Mouse (Mus musculus): ENCODE measurements around the gene Cd44. TPM values are rescaled to one million over a fixed set of nuclear protein-coding genes. Genes with fewer than 3 reads are reported as not detected.

Gene Cd44
- polyA plus RNA-seq, 1 experiment from 2014 or later, result 215 TPM

DNA sequence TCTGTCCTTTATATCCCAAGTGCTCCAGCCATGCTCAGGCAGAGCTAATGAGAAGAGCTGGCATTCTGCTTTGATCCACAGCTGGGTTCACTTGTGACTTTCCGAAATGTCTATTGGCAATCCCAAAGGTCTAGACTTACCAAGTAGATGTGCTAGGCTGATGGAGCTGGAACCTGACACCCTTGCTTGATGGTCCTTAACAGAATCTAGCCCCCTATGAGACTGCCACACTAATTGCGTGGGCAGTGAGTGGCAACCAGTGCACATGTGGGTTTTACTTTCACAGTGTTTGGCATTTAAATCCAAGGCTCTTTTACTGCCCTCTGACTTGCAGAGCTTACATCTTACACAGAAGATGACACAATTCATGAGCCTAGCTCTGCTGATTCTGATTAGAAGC, 29.0 kb downstream of the Cd44 start:
- no peaks in the 10 kb centered on the region; the same call in 1 of the 2 replicates for H3K36me3 ChIP-seq (ENCODE audit: inconsistent target)
- peaks cover 95% of the 10 kb centered on the region for H3K79me2 ChIP-seq (ENCODE audit: inconsistent target)
- 91% methylated on average over 2 of the region's 2 CpGs for WGBS (ENCODE audit: missing documents)
- H3K4me3 ChIP-seq (ENCODE audit: inconsistent target), result no peak overlapping the region
- no peak overlapping the region for H3K27ac ChIP-seq

DNA sequence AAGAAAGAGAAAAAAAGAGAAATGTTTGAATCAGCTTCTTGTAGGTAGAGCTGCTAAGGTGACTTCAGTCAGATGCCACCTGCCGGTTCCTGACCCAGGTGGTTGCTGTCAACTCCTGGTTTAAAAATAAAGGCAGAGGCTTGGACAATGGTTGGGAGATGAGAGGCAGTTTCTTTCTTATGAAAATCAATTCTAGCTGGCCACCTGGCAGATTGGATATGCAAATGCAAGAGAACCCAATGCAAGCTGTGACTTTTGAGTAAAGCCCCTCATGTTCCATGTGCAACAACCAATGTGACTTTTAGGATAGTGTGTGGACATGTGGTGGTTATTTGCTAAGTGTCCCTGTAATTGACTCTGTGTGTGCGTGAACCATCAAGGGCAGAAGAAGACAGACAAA, 33.0 kb downstream of the Cd44 start:
- Histone ChIP-seq H3K27ac (peak overlapping the region; percentile 27), H3K79me2 (ENCODE audit: inconsistent target) (peaks cover 95% of the 10 kb centered on the region), H3K36me3 (ENCODE audit: inconsistent target) (no peaks in the 10 kb centered on the region; the same call in 1 of the 2 replicates), H3K4me3 (ENCODE audit: inconsistent target) (no peak overlapping the region)
- WGBS (ENCODE audit: missing documents), result 100% methylated on average over 1 of the region's 2 CpGs

DNA sequence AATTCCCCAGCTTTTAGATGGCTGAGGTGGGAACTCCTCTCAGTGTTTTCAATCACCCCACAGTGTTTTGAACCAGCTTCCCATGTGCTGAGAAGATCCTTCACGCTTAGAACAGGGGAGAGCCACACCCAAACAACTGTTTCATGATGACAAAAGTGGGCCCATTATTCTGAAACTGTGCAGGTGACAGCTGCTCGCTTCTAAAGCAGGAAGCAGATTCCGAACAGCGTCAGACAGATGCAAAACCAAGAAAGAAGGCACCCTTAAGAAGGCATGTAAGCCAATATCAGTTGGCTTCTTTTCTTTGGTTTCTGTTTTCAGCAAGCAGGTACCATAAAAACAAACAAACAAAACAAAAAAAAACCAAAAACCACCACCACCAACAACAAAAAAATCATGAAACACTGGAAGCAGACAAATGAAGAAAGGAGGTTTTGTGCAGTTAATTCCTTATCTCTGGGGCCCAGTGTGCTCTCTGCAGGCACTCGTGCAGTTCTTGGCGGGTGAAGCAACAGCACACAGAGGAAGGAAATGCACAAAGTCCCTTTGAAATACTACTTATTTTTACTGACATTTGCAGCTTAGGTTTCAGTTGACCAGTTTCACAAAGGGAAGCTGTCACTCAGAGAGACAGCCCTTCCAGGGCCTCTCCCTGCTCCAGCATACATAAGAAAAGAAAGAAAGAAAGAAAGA, 33.9 kb downstream of the Cd44 start:
- Histone ChIP-seq H3K27ac (peak overlapping the region; percentile 79), H3K4me3 (ENCODE audit: inconsistent target) (no peak overlapping the region), H3K36me3 (ENCODE audit: inconsistent target) (no peaks in the 10 kb centered on the region), H3K79me2 (ENCODE audit: inconsistent target) (peaks cover 94% of the 10 kb centered on the region)
- WGBS (ENCODE audit: missing documents), result 3% methylated on average over 6 of the region's 6 CpGs

GRCm38 (mm10) chr2:102866594-102866993, 34.9 kb downstream of the Cd44 start:
- Histone ChIP-seq H3K27ac (peak overlapping the region; percentile 79), H3K36me3 (ENCODE audit: inconsistent target) (0 out of 2 replicates have a peak, but pooled peaks cover under 1% of the 10 kb centered on the region), H3K4me3 (ENCODE audit: inconsistent target) (no peak overlapping the region), H3K79me2 (ENCODE audit: inconsistent target) (peaks cover 94% of the 10 kb centered on the region)
- 0% methylated on average over 1 of the region's 1 CpGs for WGBS (ENCODE audit: missing documents)

DNA sequence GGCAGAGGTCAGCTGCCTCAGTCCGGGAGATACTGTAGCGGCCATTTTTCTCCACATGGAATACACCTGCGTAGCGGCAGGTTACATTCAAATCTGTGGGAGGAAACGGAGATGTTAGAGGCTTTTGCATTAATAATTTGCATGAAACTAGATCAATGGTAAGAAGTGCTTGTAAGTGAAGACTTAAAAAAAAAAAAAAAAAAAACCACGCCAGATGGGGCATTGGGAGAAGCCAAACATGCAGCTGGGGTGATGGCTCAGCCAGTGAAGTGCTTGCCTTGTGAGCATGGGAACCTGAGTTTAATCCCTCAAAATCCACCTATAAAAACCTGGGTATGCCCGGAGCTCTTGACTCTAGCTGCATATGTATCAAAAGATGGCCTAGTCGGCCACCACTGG, 36.1 kb downstream of the Cd44 start:
- 93% methylated on average over 8 of the region's 8 CpGs for WGBS (ENCODE audit: missing documents)
- Histone ChIP-seq H3K27ac (no peak overlapping the region), H3K36me3 (ENCODE audit: inconsistent target) (peaks cover 11% of the 10 kb centered on the region; the same call in 1 of the 2 replicates), H3K79me2 (ENCODE audit: inconsistent target) (peaks cover 94% of the 10 kb centered on the region), H3K4me3 (ENCODE audit: inconsistent target) (no peak overlapping the region)

- H3K79me2 ChIP-seq (ENCODE audit: inconsistent target), result peaks cover 94% of the 10 kb centered on the region
- H3K36me3 ChIP-seq (ENCODE audit: inconsistent target), result peaks cover 16% of the 10 kb centered on the region; the same call in 1 of the 2 replicates
- 96% methylated on average over 6 of the region's 6 CpGs for WGBS (ENCODE audit: missing documents)
- no peak overlapping the region for H3K4me3 ChIP-seq (ENCODE audit: inconsistent target)
- H3K27ac ChIP-seq, result no peak overlapping the region
Observed at GRCm38 (mm10) chr2:102864695-102865353, 36.6 kb downstream of the Cd44 start.

DNA sequence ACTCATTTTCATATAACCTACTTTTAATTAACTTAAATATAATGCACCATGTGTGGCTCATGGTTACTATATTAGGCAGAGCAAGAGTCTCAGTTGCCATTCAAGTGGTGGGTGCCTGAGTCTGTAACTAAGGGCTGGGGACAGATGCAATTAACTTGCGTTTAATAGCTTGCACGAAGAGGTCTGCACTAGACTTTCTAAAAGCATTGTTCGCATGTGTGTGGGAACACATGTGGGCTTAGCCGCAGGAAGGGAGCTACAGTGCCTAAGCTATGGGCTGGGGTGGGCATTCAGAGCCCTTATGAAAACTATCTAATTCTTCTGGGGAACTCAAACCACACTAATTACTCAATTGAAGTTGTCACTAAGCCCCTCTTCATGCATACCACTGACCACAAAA, 37.4 kb downstream of the Cd44 start:
- Histone ChIP-seq H3K36me3 (ENCODE audit: inconsistent target) (peaks cover 23% of the 10 kb centered on the region; the same call in 1 of the 2 replicates), H3K27ac (no peak overlapping the region), H3K79me2 (ENCODE audit: inconsistent target) (peaks cover 94% of the 10 kb centered on the region), H3K4me3 (ENCODE audit: inconsistent target) (no peak overlapping the region)
- WGBS (ENCODE audit: missing documents), result 85% methylated on average over 4 of the region's 4 CpGs

GRCm38 (mm10) chr2:102863583-102863982, 37.9 kb downstream of the Cd44 start:
- peaks cover 94% of the 10 kb centered on the region for H3K79me2 ChIP-seq (ENCODE audit: inconsistent target)
- 19% methylated on average over 1 of the region's 2 CpGs for WGBS (ENCODE audit: missing documents)
- no peak overlapping the region for H3K4me3 ChIP-seq (ENCODE audit: inconsistent target)
- no peak overlapping the region for H3K27ac ChIP-seq
- peaks cover 27% of the 10 kb centered on the region; the same call in 1 of the 2 replicates for H3K36me3 ChIP-seq (ENCODE audit: inconsistent target)

GRCm38 (mm10) chr2:102862706-102863105, 38.8 kb downstream of the Cd44 start:
- Histone ChIP-seq H3K36me3 (ENCODE audit: inconsistent target) (peaks cover 32% of the 10 kb centered on the region; the same call in 1 of the 2 replicates), H3K4me3 (ENCODE audit: inconsistent target) (no peak overlapping the region), H3K79me2 (ENCODE audit: inconsistent target) (peaks cover 97% of the 10 kb centered on the region), H3K27ac (no peak overlapping the region)
- WGBS (ENCODE audit: missing documents), result 51% methylated on average over 7 of the region's 7 CpGs

DNA sequence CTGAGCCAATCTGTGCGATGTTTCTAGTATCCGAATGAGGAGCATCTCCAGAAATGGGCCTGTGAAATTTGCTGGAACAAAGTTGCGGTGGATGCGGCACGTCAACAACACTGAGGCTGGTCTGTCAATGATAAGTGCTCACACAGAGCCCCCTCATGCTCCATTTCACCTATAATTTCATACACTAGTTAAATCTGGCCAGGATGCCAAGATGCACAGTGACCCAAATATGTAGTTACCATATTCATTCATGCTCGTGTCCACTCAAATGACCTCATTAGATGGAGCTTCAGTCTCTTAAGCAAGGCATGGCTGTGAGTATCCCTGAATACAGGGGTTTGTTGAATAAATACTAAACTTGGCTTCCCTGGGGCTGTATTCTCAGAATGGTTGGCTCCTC, 43.2 kb downstream of the Cd44 start:
- Histone ChIP-seq H3K79me2 (ENCODE audit: inconsistent target) (peaks cover 87% of the 10 kb centered on the region), H3K27ac (no peak overlapping the region), H3K36me3 (ENCODE audit: inconsistent target) (peaks cover 52% of the 10 kb centered on the region), H3K4me3 (ENCODE audit: inconsistent target) (no peak overlapping the region)
- 98% methylated on average over 6 of the region's 6 CpGs for WGBS (ENCODE audit: missing documents)

GRCm38 (mm10) chr2:102853297-102853696, 48.2 kb downstream of the Cd44 start:
- peaks cover 82% of the 10 kb centered on the region; the same call in 1 of the 2 replicates for H3K79me2 ChIP-seq (ENCODE audit: inconsistent target)
- WGBS (ENCODE audit: missing documents), result 93% methylated on average over 3 of the region's 3 CpGs
- H3K27ac ChIP-seq, result no peak overlapping the region
- H3K4me3 ChIP-seq (ENCODE audit: inconsistent target), result no peak overlapping the region
- peaks cover 53% of the 10 kb centered on the region for H3K36me3 ChIP-seq (ENCODE audit: inconsistent target)

DNA sequence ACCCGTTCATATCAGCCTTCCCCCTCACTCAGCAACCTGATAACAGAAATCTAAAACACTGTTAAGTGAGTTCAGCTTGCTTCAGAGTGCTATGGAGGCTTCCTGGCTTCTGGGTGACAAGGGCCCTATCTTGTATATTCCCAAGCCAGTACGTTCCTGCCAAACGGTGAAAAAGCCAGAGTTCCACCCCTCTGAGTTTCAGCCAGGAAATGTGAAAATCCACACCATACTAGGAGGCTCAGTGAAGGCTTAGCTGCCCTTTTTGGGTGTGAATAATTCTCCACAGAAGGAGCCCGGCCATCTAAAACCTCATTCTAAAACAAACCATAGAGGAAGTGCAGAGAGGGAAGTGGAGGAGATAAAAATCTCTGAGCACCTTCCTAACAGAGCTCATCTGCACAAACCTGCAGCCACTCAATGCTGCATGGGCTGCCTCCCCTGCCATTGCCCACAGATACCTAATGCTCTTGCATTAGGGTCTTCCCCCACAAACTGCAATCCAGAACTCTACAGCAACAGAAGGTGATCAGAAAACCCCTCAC, 49.5 kb downstream of the Cd44 start:
- Histone ChIP-seq H3K4me3 (ENCODE audit: inconsistent target) (no peak overlapping the region), H3K27ac (no peak overlapping the region), H3K79me2 (ENCODE audit: inconsistent target) (peaks cover 82% of the 10 kb centered on the region; the same call in 1 of the 2 replicates), H3K36me3 (ENCODE audit: inconsistent target) (peaks cover 51% of the 10 kb centered on the region)
- WGBS (ENCODE audit: missing documents), result 22% methylated on average over 4 of the region's 4 CpGs

DNA sequence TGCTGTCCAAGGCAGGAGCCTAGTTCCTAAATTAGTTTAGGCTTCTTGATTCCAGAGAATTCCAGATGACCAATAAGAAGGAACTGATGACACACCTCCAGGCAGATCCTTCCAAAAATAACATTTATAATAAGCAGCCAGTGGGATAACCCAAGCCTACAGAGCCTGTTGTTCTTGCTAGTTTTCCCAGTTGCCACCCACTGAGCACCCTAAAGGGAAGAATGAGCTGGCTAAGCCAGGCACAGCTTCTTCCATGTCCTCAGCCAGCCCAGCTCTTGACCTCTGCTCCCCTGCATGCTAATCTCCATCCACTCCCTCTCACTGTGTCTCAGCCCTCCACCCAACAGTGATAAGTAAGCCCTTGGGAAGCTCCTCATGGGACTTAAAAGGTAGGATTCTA, 51.4 kb downstream of the Cd44 start:
- peaks cover 83% of the 10 kb centered on the region; the same call in 1 of the 2 replicates for H3K79me2 ChIP-seq (ENCODE audit: inconsistent target)
- peaks cover 43% of the 10 kb centered on the region for H3K36me3 ChIP-seq (ENCODE audit: inconsistent target)
- H3K4me3 ChIP-seq (ENCODE audit: inconsistent target), result no peak overlapping the region
- no peak overlapping the region for H3K27ac ChIP-seq

- Histone ChIP-seq H3K79me2 (ENCODE audit: inconsistent target) (peaks cover 84% of the 10 kb centered on the region; the same call in 1 of the 2 replicates), H3K4me3 (ENCODE audit: inconsistent target) (no peak overlapping the region), H3K36me3 (ENCODE audit: inconsistent target) (peaks cover 35% of the 10 kb centered on the region), H3K27ac (no peak overlapping the region)
- 64% methylated on average over 5 of the region's 5 CpGs for WGBS (ENCODE audit: missing documents)
Observed at GRCm38 (mm10) chr2:102848811-102849433, 52.5 kb downstream of the Cd44 start.

- no peak overlapping the region for H3K27ac ChIP-seq
- peaks cover 30% of the 10 kb centered on the region for H3K36me3 ChIP-seq (ENCODE audit: inconsistent target)
- H3K79me2 ChIP-seq (ENCODE audit: inconsistent target), result peaks cover 42% of the 10 kb centered on the region
- H3K4me3 ChIP-seq (ENCODE audit: inconsistent target), result no peak overlapping the region
Observed at GRCm38 (mm10) chr2:102841231-102841630, 60.2 kb downstream of the Cd44 start.

Measured in macrophage (primary cell).